Mouse (Mus musculus) ES-E14 (cell line): ENCODE measurements at regions not wholly inside any gene's neighbourhood (a gene's known extent, or its start where the extent isn't known, plus 50 kb on each side); places are given as distances from the start of the nearest gene placed in this dataset.

ENCODE experiments used
- CHD2 ChIP-seq: IDR thresholded peaks from 2 replicates; pipeline ENCODE4 v1.6.1; 2014; ENCODE audit warnings: mild to moderate bottlenecking, low read depth, low read length, inconsistent platforms
- HCFC1 ChIP-seq: IDR thresholded peaks from 2 replicates; pipeline ENCODE4 v1.6.1; 2012; ENCODE audit warnings: low read length, inconsistent platforms, borderline replicate concordance; ENCODE audit not compliant: insufficient read depth
- ZNF384 ChIP-seq: IDR thresholded peaks from 2 replicates; pipeline ENCODE4 v1.6.1; 2012; ENCODE audit warnings: low read depth, low read length, inconsistent platforms

DNA sequence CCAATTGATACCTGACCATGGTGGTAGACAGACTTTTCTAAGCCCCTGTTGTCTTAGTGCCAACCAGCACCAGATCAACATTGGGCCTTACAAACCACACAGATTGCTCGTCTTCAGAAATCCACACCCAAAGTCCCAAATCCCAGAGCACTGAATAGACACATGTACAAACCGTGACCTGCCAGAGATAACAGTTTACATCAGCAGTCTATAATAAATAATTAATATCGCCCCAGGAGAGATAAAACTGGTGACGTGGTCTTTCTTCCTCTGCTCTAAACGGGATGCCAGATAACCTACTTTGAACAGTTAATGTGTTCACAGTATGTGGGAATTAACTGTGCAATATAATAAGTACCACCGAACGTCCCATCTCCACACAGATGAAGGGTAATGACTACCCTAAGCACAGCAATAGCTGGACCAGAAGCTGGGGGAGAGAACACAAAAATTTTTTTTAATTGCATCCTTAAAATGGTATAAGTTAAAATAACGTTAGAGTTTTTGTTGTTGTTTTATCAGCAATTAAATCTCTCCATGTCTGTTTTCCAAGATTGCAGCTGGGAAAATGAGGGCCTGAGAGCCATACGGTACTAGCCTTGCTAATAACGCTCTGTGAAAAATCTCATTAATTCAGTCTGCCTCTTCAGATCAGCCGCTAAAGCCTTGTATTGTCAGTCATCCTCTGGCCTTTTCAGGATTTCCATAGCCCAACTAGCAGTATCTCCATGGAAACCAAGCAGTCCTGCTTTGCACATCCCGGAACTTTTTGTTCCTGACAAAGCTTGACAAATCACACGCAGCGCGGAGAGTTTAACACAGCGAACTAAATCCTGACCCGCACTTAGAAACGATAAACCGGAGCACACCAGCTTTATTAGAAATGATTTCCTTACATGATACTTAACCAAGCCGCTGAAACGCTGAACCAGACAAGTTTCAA lies 315.8 kb downstream of the Cd83 start:
- TF ChIP-seq HCFC1 = no peak
- TF ChIP-seq CHD2 = no peak
- no peak for TF ChIP-seq ZNF384
